Mouse (Mus musculus): ENCODE results near the gene Lypd5. TPM values are rescaled to one million over a fixed set of nuclear protein-coding genes. Genes with fewer than 3 reads are reported as not detected.
"Not testable (repeated sequence)": the region's sequence is repeated elsewhere in the genome, so short reads cannot be mapped to it uniquely, and the experiment has no call there.

The Lypd5 gene
- total and polyA plus RNA-seq, 3 experiments = not detected

DNA sequence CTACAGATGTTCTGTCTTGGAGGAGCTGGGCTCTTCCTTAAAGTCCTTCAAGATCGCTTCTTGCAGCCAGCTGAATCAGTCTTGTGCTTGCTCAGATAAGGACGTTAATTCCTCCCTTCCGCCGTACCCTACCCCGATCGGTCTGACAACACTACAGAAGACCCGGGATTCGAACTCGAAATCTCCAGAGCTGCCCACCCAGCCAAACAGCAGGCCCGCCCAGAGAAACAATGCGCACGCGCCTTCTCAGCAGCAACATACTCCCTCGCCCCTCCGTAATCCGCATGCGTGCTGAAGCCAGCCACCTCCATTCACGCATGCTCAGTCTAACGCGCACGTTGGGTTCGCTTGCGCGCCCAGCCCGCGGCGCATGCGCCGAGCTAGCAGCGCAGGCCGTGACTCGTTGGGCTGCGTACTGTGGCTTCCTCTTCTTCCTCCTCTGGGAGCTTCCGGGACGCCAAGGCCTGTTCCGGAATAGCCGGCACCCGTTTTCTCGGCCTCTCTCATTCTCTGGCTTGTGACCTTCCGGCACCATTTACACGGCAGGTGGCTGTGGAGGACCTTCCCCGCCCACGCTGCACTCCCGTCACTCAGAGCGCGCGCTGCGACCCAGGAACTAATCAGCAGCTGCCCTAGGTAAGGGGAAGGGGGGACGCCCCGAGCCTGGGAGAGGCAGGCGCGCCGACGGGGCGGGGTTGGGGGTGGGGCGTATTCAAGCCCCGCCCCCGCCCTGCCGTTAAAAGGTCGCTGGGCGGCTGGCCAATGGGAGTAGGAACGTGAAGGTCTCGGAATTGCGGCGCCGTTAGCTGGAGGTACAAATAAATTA is 50.5 kb downstream of the Lypd5 start, which contains the start of gene Smg9 (continued):
- TF ChIP-seq CHD2 (IDR thresholded peaks at IDR 0.05; ENCODE audit: low read length) = peak; percentile 24; the same call in 1 of the 2 replicates

GRCm38 (mm10) chr7:24400082-24400452 is 51.1 kb downstream of the Lypd5 start:
- no peak for DNase-seq (ENCODE audit: extremely low read depth)
- in situ Hi-C loops (cut with MboI; ENCODE audit: low pct_ligation_motif_present, low pct_unique_long_range_greater_than_20kb, low sequenced_read_pairs) = loop anchor here (5.0 kb wide), 1 partner anchor 33 kb away; no protein-coding TSS in a partner anchor
- Histone ChIP-seq H3K27me3 (replicated peaks) (no peaks in the 10 kb centered on the region), H3K4me1 (ENCODE audit: control insufficient read depth in 1 of 2, insufficient read depth in 2 of 2) (peaks cover 0 to 24% of the 10 kb centered on the region in 2 experiments; a peak in 2 of 4 replicates), H3K4me3 (replicated peaks in 1 of 3; ENCODE audit: low read depth in 2 of 3, low read length in 2 of 3, poor library complexity in 1 of 3) (peak overlapping the region; percentile 56 to 80 (median 71)), H3K4me2 (ENCODE audit: insufficient read depth, low read depth, poor library complexity, severe bottlenecking) (peak overlapping the region; percentile 93), H3K79me2 (replicated peaks; ENCODE audit: control insufficient read depth, extremely low read depth, insufficient read depth, poor library complexity, severe bottlenecking) (0 out of 2 replicates have a peak, but pooled peaks cover 5% of the 10 kb centered on the region), H3K27ac (ENCODE audit: insufficient read depth, low read depth) (no peak overlapping the region), H3K36me3 (replicated peaks in 1 of 2; ENCODE audit: control insufficient read depth in 1 of 2, insufficient read depth in 1 of 2, low read length in 1 of 2) (peaks cover 14 to 42% of the 10 kb centered on the region in 2 experiments), H3K9ac (ENCODE audit: insufficient read depth, low read depth) (peak overlapping the region; percentile 75), H3K9me3 (replicated peaks; ENCODE audit: low read length) (peaks cover 6% of the 10 kb centered on the region)
- dilution Hi-C loops (cut with MboI; ENCODE audit: extremely low pct_ligation_motif_present, extremely low pct_unique_long_range_greater_than_20kb, low sequenced_read_pairs) = no loop called here
- TF ChIP-seq ZMIZ1 (IDR thresholded peaks at IDR 0.05; ENCODE audit: low read depth, low read length) = no peak
- TF ChIP-seq TBP (conservative IDR thresholded peaks at IDR 0.05; ENCODE audit: low read depth, low read length) = peak; percentile 89; the same call in 1 of the 2 replicates
- TF ChIP-seq GABPA (IDR thresholded peaks at IDR 0.05; ENCODE audit: insufficient replicate concordance, low read depth, low read length) = no peak
- no peak for TF ChIP-seq TCF12 (IDR thresholded peaks at IDR 0.05; ENCODE audit: low read depth, low read length)
- TF ChIP-seq CHD2 (IDR thresholded peaks at IDR 0.05; ENCODE audit: low read length) = no peak
- no peak for TF ChIP-seq E2F4 (IDR thresholded peaks at IDR 0.05; ENCODE audit: insufficient replicate concordance, low read depth, low read length)

DNA sequence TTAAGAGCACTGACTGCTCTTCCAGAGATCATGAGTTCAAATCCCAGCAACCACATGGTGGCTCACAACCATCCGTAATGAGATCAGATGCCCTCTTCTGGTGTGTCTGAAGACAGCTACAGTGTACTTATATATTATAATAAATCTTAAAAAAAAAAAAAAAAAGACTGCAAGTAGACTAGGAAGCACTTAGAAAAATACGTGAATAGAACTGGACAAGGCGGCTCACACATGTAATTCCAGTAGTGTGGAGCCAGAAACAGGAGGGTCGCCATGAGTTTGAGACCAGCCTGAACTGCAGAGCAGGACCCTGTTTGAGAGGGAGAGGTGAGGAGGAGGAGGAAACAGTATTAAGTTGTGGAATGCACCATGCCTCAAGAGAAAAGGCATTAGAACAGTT is 51.5 kb downstream of the Lypd5 start:
- DNase-seq (ENCODE audit: extremely low read depth); H3K27ac ChIP-seq (ENCODE audit: insufficient read depth, low read depth); H3K79me2 ChIP-seq (replicated peaks; ENCODE audit: control insufficient read depth, extremely low read depth, insufficient read depth, poor library complexity, severe bottlenecking); H3K27me3 ChIP-seq (replicated peaks); dilution Hi-C loops (cut with MboI; ENCODE audit: extremely low pct_ligation_motif_present, extremely low pct_unique_long_range_greater_than_20kb, low sequenced_read_pairs); H3K9ac ChIP-seq (ENCODE audit: insufficient read depth, low read depth); H3K9me3 ChIP-seq (replicated peaks; ENCODE audit: low read length): not testable (repeated sequence)
- peak overlapping the region in 1 of 3 experiments; percentile 19 for H3K4me3 ChIP-seq (replicated peaks in 1 of 3; ENCODE audit: low read depth in 2 of 3, low read length in 2 of 3, poor library complexity in 1 of 3)
- H3K36me3 ChIP-seq (replicated peaks in 1 of 2; ENCODE audit: control insufficient read depth in 1 of 2, insufficient read depth in 1 of 2, low read length in 1 of 2) = peaks cover 15 to 46% of the 10 kb centered on the region in 2 experiments
- peak; percentile 61 for TF ChIP-seq ZNF384 (IDR thresholded peaks at IDR 0.05; ENCODE audit: low read depth, low read length)
- TF ChIP-seq CTCF (conservative IDR thresholded peaks at IDR 0.05 in 1 of 2, IDR thresholded peaks at IDR 0.05 in 1 of 2; ENCODE audit: low read depth in 2 of 2, low read length in 2 of 2) = peak in 1 of 2 experiments; percentile 9; a peak in 1 of 4 replicates
- H3K4me2 ChIP-seq (ENCODE audit: insufficient read depth, low read depth, poor library complexity, severe bottlenecking) = 0 out of 2 replicates have a peak overlapping the region, but pooled peaks have one; percentile 93
- H3K4me1 ChIP-seq (ENCODE audit: control insufficient read depth in 1 of 2, insufficient read depth in 2 of 2) = peaks cover 0 to 20% of the 10 kb centered on the region in 2 experiments; a peak in 2 of 4 replicates
- in situ Hi-C loops (cut with MboI; ENCODE audit: low pct_ligation_motif_present, low pct_unique_long_range_greater_than_20kb, low sequenced_read_pairs) = loop anchor here (5.0 kb wide), 1 partner anchor 33 kb away; no protein-coding TSS in a partner anchor
